Mouse (Mus musculus) forebrain, embryonic 16.5 days (tissue): ENCODE data around the gene Gm20379. TPM values are rescaled to one million over a fixed set of nuclear protein-coding genes. Genes with fewer than 3 reads are reported as not detected.

Experiments used
- ATAC-seq: fragments of 200-750 bp; cut with Nextera tagmentation; 2 replicates; pipeline ENCODE4 v1.8.0; 2017; ENCODE audit warnings: mild to moderate bottlenecking, moderate library complexity
- H3K27ac ChIP-seq: fragments of 300-500 bp; sonication (generic); 2 replicates; pipeline ENCODE4 v1.5.1; 2014; ENCODE audit warnings: low read length, control low read depth
- H3K27me3 ChIP-seq: fragments of 300-500 bp; sonication (generic); replicated peaks from 2 replicates; pipeline ENCODE4 v1.6.1; 2014; ENCODE audit warnings: low read length; ENCODE audit not compliant: control insufficient read depth, insufficient read depth
- H3K36me3 ChIP-seq: fragments of 300-500 bp; sonication (generic); 2 replicates; pipeline ENCODE4 v1.6.1; 2014; ENCODE audit not compliant: control insufficient read depth, insufficient read depth
- H3K4me1 ChIP-seq: fragments of 300-500 bp; sonication (generic); replicated peaks from 2 replicates; pipeline ENCODE4 v1.6.1; 2014; ENCODE audit warnings: low read length; ENCODE audit not compliant: control insufficient read depth, insufficient read depth
- H3K4me2 ChIP-seq: fragments of 300-500 bp; sonication (generic); 2 replicates; pipeline ENCODE4 v1.6.1; 2014; ENCODE audit warnings: mild to moderate bottlenecking, low read length, control low read depth
- H3K4me3 ChIP-seq: fragments of 300-500 bp; sonication (generic); replicated peaks from 2 replicates; pipeline ENCODE4 v1.5.1; 2014; ENCODE audit warnings: mild to moderate bottlenecking, low read length, control low read depth
- H3K9ac ChIP-seq: fragments of 300-500 bp; sonication (generic); replicated peaks from 2 replicates; pipeline ENCODE4 v1.6.1; 2014; ENCODE audit warnings: low read depth, low read length, control low read depth
- H3K9me3 ChIP-seq: fragments of 300-500 bp; sonication (generic); 2 replicates; pipeline ENCODE4 v1.6.1; 2016; ENCODE audit warnings: low read length; ENCODE audit not compliant: control insufficient read depth
- WGBS: fragments of 180-500 bp; shearing (Covaris S2); extraction: QIAGEN DNeasy Blood & Tissue Kit; methylation state at CpG from one replicate; pipeline ENCODE4 v1.1.7; 2014; 5-methylcytosine and 5-hydroxymethylcytosine counted together
- polyA plus RNA-seq: library from polyadenylated mRNA; unstranded; fragments of >200 nt; fragmentation: Nextera tagmentation; extraction: Ambion mirVana; gene quantifications from 2 replicates; pipeline ENCODE4 v1.2.1, GENCODE M21; 2015

Gene Gm20379
- polyA plus RNA-seq, 1 experiment from 2014 or later: 1.1 TPM

DNA sequence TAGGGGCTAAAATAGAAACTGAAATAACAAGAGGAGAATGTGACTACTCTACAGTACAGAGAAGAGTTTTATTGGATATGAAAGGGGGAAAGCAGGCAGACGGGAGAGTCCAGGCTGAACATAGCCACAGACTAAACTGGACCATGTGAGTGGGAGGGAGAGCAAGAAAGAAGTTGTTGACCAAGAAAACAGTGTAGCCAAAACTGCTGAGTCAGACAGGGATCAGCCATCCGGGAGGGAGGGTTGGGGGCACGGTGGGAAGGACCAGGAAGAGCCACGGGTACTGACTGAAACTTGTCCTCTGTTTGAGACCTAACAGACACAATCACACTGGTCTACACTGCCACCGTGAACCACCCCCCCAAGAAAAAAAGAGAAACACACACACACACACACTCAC, 20.2 kb downstream of the Gm20379 start:
- H3K4me3 ChIP-seq: no peak overlapping the region
- no peaks in the 10 kb centered on the region for H3K9me3 ChIP-seq
- no peak for ATAC-seq
- no peak overlapping the region for H3K27ac ChIP-seq
- peaks cover 4% of the 10 kb centered on the region for H3K36me3 ChIP-seq
- no peak overlapping the region for H3K9ac ChIP-seq
- H3K27me3 ChIP-seq: no peaks in the 10 kb centered on the region
- no peak overlapping the region for H3K4me2 ChIP-seq
- H3K4me1 ChIP-seq: no peaks in the 10 kb centered on the region
- 79% methylated on average over 5 of the region's 5 CpGs for WGBS

DNA sequence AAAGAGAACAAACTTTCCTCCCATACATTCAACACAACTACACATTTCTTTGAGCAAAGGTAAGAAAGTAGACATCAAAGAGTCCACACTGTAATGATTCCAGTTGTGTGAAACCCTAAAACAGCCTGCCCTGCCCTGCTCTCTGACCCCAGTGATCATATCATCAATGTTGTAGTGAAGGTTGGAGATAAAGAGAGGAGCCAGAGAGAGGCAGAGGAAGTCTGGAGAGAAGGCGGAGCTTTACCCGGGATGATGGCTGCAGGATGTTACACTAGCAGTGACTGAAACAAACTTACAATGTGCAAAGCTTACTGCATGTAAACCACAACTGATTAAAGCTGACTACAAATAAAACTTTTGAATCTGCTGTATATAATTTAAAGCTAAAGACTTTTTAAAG, 22.2 kb downstream of the Gm20379 start:
- Histone ChIP-seq H3K27ac (no peak overlapping the region), H3K36me3 (no peaks in the 10 kb centered on the region), H3K4me1 (no peaks in the 10 kb centered on the region), H3K27me3 (no peaks in the 10 kb centered on the region), H3K9ac (no peak overlapping the region), H3K4me2 (no peak overlapping the region), H3K4me3 (no peak overlapping the region), H3K9me3 (no peaks in the 10 kb centered on the region)
- 95% methylated on average over 2 of the region's 2 CpGs for WGBS
- ATAC-seq: no peak

DNA sequence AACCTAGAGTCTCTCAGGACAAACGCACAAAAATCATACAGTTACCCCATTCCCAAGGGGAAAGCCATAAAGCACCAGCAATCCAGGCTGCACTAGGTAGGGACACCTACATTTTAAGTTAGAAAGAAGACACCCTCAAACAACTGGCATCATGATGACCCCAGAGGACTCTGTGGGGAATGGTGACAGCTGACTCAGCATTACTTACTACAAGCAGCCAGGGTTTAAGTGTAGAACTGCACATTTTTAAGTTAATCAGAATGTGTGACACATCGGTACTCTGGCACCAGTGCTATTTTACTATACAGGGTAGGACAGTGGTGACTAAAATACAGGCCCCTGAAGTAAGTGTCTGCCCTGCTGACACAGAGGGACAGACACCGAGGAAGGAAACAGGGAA, 24.8 kb downstream of the Gm20379 start:
- no peak overlapping the region for H3K4me2 ChIP-seq
- no peaks in the 10 kb centered on the region for H3K9me3 ChIP-seq
- H3K36me3 ChIP-seq: no peaks in the 10 kb centered on the region
- no peak overlapping the region for H3K4me3 ChIP-seq
- WGBS: 95% methylated on average over 3 of the region's 3 CpGs
- no peaks in the 10 kb centered on the region for H3K4me1 ChIP-seq
- H3K9ac ChIP-seq: no peak overlapping the region
- ATAC-seq: no peak
- H3K27me3 ChIP-seq: no peaks in the 10 kb centered on the region
- no peak overlapping the region for H3K27ac ChIP-seq

DNA sequence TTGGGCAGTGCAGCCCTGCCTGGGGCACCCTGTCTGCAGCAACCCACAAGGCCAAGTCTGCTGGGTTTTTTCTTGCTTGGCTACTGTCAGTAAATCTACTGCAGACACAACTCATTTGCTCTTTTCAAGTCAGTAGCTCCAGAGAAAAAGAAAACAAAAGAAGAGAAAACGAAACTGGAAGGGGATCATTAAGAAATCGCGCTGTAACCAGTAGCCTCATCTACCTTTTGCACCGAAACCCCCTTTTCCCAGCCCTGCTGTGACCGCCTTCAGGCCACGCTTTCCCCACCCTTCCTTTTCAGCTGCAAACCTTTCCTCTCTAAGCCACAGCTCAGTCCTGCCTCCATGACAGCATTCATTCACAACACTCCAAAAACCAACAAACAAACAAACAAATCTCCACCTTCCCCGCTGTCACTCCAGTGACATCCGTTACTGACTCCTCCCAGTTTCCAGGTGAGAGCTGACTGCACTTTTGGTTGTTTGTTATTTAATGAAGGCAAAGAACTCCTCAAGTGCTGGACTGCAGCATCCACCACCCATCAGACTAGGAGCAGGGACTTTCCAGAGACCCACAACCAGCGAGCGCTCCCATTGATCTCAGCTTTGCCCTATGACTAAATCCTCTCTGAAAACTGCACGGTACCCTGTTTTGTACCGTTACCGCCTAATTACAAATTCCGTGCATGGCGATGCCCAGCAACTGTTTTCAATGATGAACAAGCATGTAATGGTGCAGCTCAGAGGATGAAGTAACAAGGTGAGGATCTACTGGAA, 26.5 kb downstream of the Gm20379 start:
- no peak overlapping the region for H3K4me2 ChIP-seq
- no peaks in the 10 kb centered on the region for H3K27me3 ChIP-seq
- H3K27ac ChIP-seq: no peak overlapping the region
- H3K9ac ChIP-seq: no peak overlapping the region
- 80% methylated on average over 15 of the region's 15 CpGs for WGBS
- no peak for ATAC-seq
- no peaks in the 10 kb centered on the region for H3K4me1 ChIP-seq
- no peaks in the 10 kb centered on the region for H3K36me3 ChIP-seq
- no peak overlapping the region for H3K4me3 ChIP-seq
- no peaks in the 10 kb centered on the region for H3K9me3 ChIP-seq

DNA sequence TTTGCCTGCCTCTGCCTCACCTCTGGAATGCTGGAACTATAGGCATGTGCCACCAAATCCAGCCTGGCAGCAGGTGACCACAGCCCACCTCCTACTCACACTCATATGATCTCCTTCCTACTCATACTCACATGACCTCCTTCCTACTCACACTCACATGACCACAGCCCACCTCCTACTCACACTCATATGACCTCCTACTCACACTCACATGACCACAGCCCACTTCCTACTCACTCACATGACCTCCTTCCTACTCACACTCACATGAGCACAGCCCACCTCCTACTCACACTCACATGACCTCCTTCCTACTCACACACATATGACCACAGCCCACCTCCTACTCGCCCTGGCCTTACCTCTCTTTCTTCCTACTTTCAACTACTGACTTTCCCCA, 31.1 kb downstream of the Gm20379 start:
- H3K36me3 ChIP-seq: no peaks in the 10 kb centered on the region; the same call in none of the 2 replicates
- no peaks in the 10 kb centered on the region for H3K4me1 ChIP-seq
- H3K9me3 ChIP-seq: no peaks in the 10 kb centered on the region
- 100% methylated on average over 1 of the region's 1 CpGs for WGBS
- H3K27me3 ChIP-seq: no peaks in the 10 kb centered on the region
- no peak for ATAC-seq
- no peak overlapping the region for H3K9ac ChIP-seq
- H3K27ac ChIP-seq: no peak overlapping the region
- no peak overlapping the region for H3K4me3 ChIP-seq
- H3K4me2 ChIP-seq: no peak overlapping the region

DNA sequence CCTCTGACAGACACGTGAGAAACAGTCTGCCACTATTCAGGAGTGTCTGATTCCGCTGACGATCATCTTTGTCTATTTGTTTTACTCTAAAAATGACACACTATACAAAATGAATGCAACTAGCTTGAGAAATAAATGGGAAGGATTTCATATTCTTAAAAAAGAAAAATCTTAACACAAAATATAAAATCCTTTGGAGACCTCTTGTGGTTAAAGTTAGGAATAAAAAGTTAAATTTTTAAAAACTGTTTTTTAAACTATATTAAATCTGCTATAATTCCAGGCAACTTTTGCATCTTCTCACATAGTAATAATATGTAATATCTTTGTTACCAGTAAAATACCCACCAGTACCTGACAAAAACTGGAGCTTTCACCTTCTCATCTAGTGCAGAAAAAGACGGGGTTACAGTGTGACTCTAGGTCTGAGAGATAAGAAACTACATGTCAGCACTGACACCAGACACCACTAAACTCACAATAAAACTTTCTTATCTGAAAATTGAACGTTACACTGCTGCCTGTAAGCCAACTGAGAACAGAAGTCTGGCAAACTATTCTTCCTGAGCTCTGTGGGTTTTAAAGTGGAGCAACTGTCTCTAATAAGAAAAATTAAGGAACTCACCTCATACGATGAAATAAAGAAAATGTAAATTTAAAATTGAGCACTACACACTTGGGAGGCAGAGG, 32.1 kb downstream of the Gm20379 start:
- H3K4me2 ChIP-seq: no peak overlapping the region
- 0 out of 2 replicates have a peak, but pooled peaks have one; percentile 20 for ATAC-seq
- no peaks in the 10 kb centered on the region for H3K27me3 ChIP-seq
- no peaks in the 10 kb centered on the region; the same call in none of the 2 replicates for H3K36me3 ChIP-seq
- H3K27ac ChIP-seq: no peak overlapping the region
- 79% methylated on average over 6 of the region's 6 CpGs for WGBS
- no peaks in the 10 kb centered on the region for H3K4me1 ChIP-seq
- H3K4me3 ChIP-seq: no peak overlapping the region
- no peaks in the 10 kb centered on the region for H3K9me3 ChIP-seq
- no peak overlapping the region for H3K9ac ChIP-seq

DNA sequence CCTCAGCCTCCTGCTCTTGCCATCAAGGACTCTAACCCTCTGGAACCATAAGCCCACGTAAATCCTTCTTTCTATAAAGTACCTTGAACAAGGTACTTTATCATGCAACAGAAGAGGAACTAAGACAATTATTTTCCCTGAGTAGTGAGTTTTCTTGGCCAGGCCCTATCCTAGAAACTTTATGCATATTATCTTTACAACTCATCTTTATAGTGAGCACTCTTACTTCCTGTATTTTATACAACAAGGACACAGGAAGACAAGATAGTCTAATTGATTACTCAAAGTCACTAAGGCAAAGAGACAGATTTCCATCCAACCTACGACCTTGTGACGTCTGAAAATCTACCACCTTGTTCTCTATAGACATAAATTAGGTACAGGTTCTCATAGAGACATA, 34.0 kb downstream of the Gm20379 start:
- Histone ChIP-seq H3K27ac (no peak overlapping the region), H3K36me3 (no peaks in the 10 kb centered on the region; the same call in none of the 2 replicates)
- WGBS: 92% methylated on average over 3 of the region's 3 CpGs

DNA sequence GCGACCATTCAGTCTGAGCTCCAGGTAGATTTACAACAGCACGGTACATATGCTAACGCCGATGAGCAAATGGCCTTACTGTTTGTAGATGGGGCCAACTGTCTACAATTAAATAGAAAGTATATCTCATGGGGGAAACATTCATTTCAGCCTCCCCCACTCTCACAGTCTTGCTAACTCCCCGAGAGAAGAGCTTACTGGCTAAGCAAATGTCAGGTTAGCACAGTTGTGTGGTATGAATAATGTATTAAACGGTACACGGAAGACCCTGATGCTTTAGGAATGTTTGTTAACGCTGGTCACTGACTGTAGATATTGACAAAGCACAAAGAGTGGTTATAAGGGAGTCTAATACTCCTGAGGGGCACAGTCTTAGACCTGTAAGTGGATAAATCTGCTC, 38.3 kb downstream of the Gm20379 start:
- H3K27me3 ChIP-seq: no peaks in the 10 kb centered on the region
- no peak for ATAC-seq
- no peak overlapping the region for H3K9ac ChIP-seq
- no peak overlapping the region for H3K4me3 ChIP-seq
- peaks cover 2% of the 10 kb centered on the region for H3K36me3 ChIP-seq
- no peak overlapping the region for H3K4me2 ChIP-seq
- no peaks in the 10 kb centered on the region for H3K9me3 ChIP-seq
- 95% methylated on average over 8 of the region's 8 CpGs for WGBS
- H3K4me1 ChIP-seq: no peaks in the 10 kb centered on the region
- no peak overlapping the region for H3K27ac ChIP-seq

More for the DNA sequence above, 34.0 kb downstream of the Gm20379 start:
- ATAC-seq: no peak
- H3K27me3 ChIP-seq: no peaks in the 10 kb centered on the region
- H3K4me2 ChIP-seq: no peak overlapping the region
- no peak overlapping the region for H3K4me3 ChIP-seq
- no peak overlapping the region for H3K9ac ChIP-seq
- no peaks in the 10 kb centered on the region for H3K4me1 ChIP-seq
- no peaks in the 10 kb centered on the region for H3K9me3 ChIP-seq

DNA sequence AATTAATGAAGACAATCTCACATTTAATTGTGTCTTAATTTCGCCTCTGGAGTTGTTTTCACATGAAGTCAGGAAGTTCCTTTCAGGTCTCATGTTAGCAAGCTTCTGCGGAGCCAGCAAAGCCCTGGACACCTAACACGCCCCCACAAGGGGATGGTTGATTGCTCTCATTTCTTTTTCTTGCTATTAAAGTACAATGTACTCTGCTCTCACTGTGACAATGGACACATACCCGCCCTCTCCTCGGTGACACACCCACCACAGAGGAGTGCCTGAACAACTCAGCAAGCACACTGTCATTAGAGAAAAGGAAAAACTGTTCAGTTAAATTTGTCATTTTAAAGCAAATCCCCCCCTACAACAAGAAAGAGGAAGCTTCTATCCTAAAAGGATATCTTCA, 40.6 kb downstream of the Gm20379 start:
- 77% methylated on average over 5 of the region's 5 CpGs for WGBS
- Histone ChIP-seq H3K4me3 (no peak overlapping the region), H3K9me3 (no peaks in the 10 kb centered on the region), H3K9ac (no peak overlapping the region), H3K4me2 (no peak overlapping the region), H3K36me3 (peaks cover 2% of the 10 kb centered on the region; the same call in 1 of the 2 replicates), H3K4me1 (no peaks in the 10 kb centered on the region), H3K27me3 (no peaks in the 10 kb centered on the region), H3K27ac (no peak overlapping the region)
- no peak for ATAC-seq
